Mouse (Mus musculus) spleen, adult 2 months (tissue): ENCODE measurements at regions not wholly inside any gene's neighbourhood (a gene's known extent, or its start where the extent isn't known, plus 50 kb on each side); places are given as distances from the start of the nearest gene placed in this dataset.

ENCODE experiments used
- CTCF ChIP-seq: fragments of 200-500 bp; IDR thresholded peaks from 2 replicates; pipeline ENCODE4 v1.5.1; 2011; ENCODE audit warnings: mild to moderate bottlenecking, inconsistent platforms; ENCODE audit not compliant: insufficient read depth, insufficient read length, insufficient replicate concordance; ENCODE audit errors: extremely low read depth
- POLR2A ChIP-seq: fragments of 200-500 bp; IDR thresholded peaks from 2 replicates; pipeline ENCODE4 v1.6.1; 2011; ENCODE audit warnings: low read depth, low read length, inconsistent platforms

- TF ChIP-seq CTCF (no peak), POLR2A (no peak)
Measured at GRCm38 (mm10) chr13:44068951-44069350, 284.4 kb downstream of the Cd83 start.
